Mouse (Mus musculus) forebrain, embryonic 13.5 days (tissue): ENCODE measurements at regions not wholly inside any gene's neighbourhood (a gene's known extent, or its start where the extent isn't known, plus 50 kb on each side); places are given as distances from the start of the nearest gene placed in this dataset.

ENCODE experiments used
- ATAC-seq: fragments of 200-750 bp; cut with Nextera tagmentation; 2 replicates; pipeline ENCODE4 v1.8.0; 2017
- H3K27ac ChIP-seq: fragments of 300-500 bp; sonication (generic); 2 replicates; pipeline ENCODE4 v1.5.1; 2015; ENCODE audit warnings: inconsistent platforms, mild to moderate bottlenecking, moderate library complexity
- H3K27me3 ChIP-seq: fragments of 300-500 bp; sonication (generic); 2 replicates; pipeline ENCODE4 v1.6.1; 2015; ENCODE audit warnings: mild to moderate bottlenecking, inconsistent platforms
- H3K36me3 ChIP-seq: fragments of 300-500 bp; sonication (generic); 2 replicates; pipeline ENCODE4 v1.6.1; 2015; ENCODE audit warnings: mild to moderate bottlenecking, inconsistent platforms; ENCODE audit not compliant: poor library complexity, severe bottlenecking
- H3K4me1 ChIP-seq: fragments of 300-500 bp; sonication (generic); 2 replicates; pipeline ENCODE4 v1.6.1; 2015; ENCODE audit warnings: inconsistent platforms
- H3K4me2 ChIP-seq: fragments of 300-500 bp; sonication (generic); 2 replicates; pipeline ENCODE4 v1.6.1; 2015; ENCODE audit warnings: inconsistent platforms, mild to moderate bottlenecking, moderate library complexity
- H3K4me3 ChIP-seq: fragments of 300-500 bp; sonication (generic); 2 replicates; pipeline ENCODE4 v1.5.1; 2015; ENCODE audit warnings: mild to moderate bottlenecking, inconsistent platforms
- H3K9ac ChIP-seq: fragments of 300-500 bp; sonication (generic); 2 replicates; pipeline ENCODE4 v1.6.1; 2015; ENCODE audit warnings: mild to moderate bottlenecking, inconsistent platforms
- H3K9me3 ChIP-seq: fragments of 300-500 bp; sonication (generic); replicated peaks from 2 replicates; pipeline ENCODE4 v1.6.1; 2016; ENCODE audit warnings: inconsistent platforms
- WGBS: fragments of 180-500 bp; shearing (Covaris S2); methylation state at CpG from one replicate; pipeline ENCODE4 v1.1.7; 2015; 5-methylcytosine and 5-hydroxymethylcytosine counted together

DNA sequence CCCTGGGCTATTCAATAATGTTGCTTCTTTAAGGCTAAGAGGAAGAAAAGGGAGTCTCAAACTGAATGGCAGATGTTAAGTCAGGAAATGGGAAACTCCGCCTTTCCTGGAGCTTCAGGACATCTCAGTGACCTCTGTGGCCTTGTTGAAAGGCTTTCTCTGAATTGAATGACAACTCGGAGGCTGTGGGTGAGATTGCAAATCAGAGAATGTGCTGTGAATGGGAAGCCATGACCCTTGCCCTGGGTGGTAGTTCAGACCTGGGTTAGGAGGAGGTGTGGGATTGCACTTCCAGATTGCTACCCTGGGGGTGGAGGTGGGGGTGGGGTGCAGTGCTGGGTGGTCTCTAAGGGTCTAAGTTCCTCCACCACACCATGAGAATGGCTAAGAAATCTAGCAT, 213.8 kb upstream of the Rbms1 start:
- ATAC-seq = no peak
- Histone ChIP-seq H3K36me3 (no peaks in the 10 kb centered on the region), H3K4me3 (no peak overlapping the region), H3K9ac (no peak overlapping the region), H3K4me2 (no peak overlapping the region), H3K4me1 (no peaks in the 10 kb centered on the region), H3K27ac (no peak overlapping the region), H3K9me3 (no peaks in the 10 kb centered on the region), H3K27me3 (no peaks in the 10 kb centered on the region)
- WGBS = 8% methylated on average over 2 of the region's 2 CpGs

DNA sequence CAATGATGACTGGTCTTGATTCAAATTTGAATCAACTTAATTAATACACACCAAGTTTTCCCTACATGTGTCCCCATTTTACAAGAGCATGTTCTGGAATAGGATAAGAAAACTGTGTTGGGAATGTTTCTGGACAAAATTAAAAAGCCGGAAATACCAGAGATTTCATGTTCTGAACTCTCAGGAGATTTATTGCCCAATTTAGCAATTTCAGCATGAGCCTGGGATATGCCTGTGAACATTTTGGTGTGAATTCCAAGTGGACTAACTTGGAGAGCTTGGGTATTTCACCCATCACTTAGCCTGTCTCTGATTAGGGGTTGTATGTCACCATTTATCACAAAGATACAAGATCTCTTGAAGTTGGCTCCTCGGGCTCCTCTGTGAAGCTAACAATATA, 210.6 kb upstream of the Rbms1 start:
- no peaks in the 10 kb centered on the region for H3K36me3 ChIP-seq
- WGBS = 89% methylated on average over 2 of the region's 2 CpGs

DNA sequence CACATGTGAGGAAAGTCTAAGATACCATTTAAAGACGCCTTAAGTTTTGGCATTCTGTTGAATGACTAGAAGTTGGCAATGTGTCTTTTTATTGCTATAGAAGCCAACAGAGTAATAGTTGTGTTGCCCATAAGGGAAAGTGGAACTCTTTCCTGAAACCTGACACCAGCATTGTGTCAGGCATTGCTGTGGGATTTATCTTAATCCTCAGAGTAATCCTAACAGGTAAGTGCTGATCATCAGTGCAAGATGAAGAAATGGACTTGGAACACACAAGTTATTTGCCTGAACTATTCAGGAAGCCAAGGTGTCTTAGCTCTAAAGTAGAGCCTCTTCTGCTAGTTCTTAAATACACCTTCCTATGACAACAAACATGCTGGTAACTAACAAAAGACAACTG, 198.3 kb upstream of the Rbms1 start:
- Histone ChIP-seq H3K9me3 (no peaks in the 10 kb centered on the region), H3K4me2 (no peak overlapping the region), H3K27me3 (no peaks in the 10 kb centered on the region), H3K4me3 (no peak overlapping the region), H3K4me1 (no peaks in the 10 kb centered on the region), H3K9ac (no peak overlapping the region), H3K27ac (no peak overlapping the region), H3K36me3 (no peaks in the 10 kb centered on the region)
- WGBS = 89% methylated on average over 1 of the region's 1 CpGs
- ATAC-seq = no peak

More for the DNA sequence above, 210.6 kb upstream of the Rbms1 start:
- Histone ChIP-seq H3K4me1 (no peaks in the 10 kb centered on the region), H3K9ac (no peak overlapping the region), H3K4me3 (no peak overlapping the region), H3K9me3 (no peaks in the 10 kb centered on the region), H3K27me3 (no peaks in the 10 kb centered on the region), H3K27ac (no peak overlapping the region), H3K4me2 (no peak overlapping the region)
- ATAC-seq = no peak

DNA sequence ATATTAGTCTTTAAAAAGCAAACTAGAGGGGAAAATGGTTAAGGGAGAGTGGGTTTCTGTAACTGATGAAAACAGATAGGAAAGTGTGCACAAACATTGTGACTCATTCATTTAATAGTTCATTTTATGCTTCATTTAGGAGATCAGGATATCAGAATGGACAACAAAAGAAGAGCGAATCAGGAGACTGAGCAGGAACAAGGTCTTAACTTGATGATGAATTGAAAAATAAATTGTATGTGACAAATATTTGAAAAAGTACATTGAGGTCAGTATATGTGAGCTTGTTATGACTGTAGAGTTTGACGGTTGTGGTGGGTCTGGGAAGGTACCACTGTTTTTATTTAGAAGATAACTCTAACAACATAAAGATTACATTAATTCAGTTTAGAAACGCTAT, 196.8 kb upstream of the Rbms1 start:
- H3K9me3 ChIP-seq = no peaks in the 10 kb centered on the region
- WGBS = 90% methylated on average over 3 of the region's 3 CpGs
- no peaks in the 10 kb centered on the region for H3K27me3 ChIP-seq
- no peak for ATAC-seq
- H3K9ac ChIP-seq = no peak overlapping the region
- no peaks in the 10 kb centered on the region for H3K4me1 ChIP-seq
- no peak overlapping the region for H3K27ac ChIP-seq
- H3K4me3 ChIP-seq = no peak overlapping the region
- H3K36me3 ChIP-seq = no peaks in the 10 kb centered on the region
- H3K4me2 ChIP-seq = no peak overlapping the region

DNA sequence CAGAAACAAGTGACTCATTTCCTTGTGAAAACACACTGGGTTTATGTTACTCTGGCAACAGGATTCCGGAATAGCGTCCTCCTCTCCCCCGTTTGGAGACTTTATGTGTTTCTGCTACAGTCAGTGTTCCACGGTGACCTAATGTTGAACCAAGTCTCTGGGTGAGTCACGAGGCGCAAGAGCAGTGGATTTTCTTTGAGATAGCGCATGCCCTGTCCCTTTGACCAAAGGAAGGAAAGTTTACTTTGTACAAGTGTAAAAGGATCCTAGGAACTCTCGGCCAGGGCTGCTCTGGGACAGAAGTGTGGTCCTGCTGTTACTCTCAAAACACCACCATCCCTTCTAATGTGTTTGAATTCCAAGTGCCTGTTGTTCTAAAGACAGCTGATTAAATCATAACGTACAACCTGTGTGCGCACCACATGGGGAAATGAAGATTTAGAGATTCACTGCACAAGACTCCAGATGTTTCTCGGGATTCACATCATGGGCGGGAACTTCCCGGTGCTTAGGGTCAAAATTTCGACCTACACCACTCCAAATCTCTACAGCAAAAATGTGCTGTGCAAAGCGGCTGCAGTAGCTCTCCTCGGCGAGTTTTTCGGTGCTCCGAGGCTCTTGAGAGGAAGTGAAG, 176.1 kb upstream of the Rbms1 start:
- no peak overlapping the region for H3K4me3 ChIP-seq
- no peak overlapping the region for H3K27ac ChIP-seq
- H3K4me1 ChIP-seq = no peaks in the 10 kb centered on the region
- no peaks in the 10 kb centered on the region for H3K36me3 ChIP-seq
- no peak overlapping the region for H3K9ac ChIP-seq
- no peak overlapping the region for H3K4me2 ChIP-seq
- no peak for ATAC-seq
- no peaks in the 10 kb centered on the region for H3K9me3 ChIP-seq
- no peaks in the 10 kb centered on the region for H3K27me3 ChIP-seq
- WGBS = 73% methylated on average over 19 of the region's 19 CpGs

DNA sequence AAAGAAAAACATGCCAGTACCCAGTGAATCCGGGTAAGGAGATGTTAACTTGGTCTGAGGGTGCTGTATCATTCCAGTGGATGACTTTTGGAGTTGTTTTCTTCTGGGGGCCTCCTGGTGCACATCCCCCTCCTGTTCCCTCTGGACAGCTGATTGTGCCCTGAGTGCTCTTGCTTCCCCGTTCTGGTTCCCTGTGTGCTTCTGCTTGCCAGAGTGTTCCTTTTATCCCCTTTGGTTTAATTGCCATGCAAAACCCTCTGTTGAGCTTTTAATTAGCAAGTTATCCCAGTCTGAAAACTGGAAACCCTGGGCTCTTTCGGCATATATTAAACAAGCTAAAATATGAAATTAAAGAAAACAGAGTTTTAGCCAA, 175.6 kb upstream of the Rbms1 start:
- WGBS = 57% methylated on average over 3 of the region's 3 CpGs
- no peak overlapping the region for H3K4me3 ChIP-seq
- H3K27me3 ChIP-seq = no peaks in the 10 kb centered on the region
- H3K4me1 ChIP-seq = no peaks in the 10 kb centered on the region
- no peak for ATAC-seq
- no peaks in the 10 kb centered on the region for H3K36me3 ChIP-seq
- H3K9ac ChIP-seq = no peak overlapping the region
- H3K9me3 ChIP-seq = no peaks in the 10 kb centered on the region
- H3K27ac ChIP-seq = peak overlapping the region; percentile 14; the same call in 1 of the 2 replicates
- no peak overlapping the region for H3K4me2 ChIP-seq

DNA sequence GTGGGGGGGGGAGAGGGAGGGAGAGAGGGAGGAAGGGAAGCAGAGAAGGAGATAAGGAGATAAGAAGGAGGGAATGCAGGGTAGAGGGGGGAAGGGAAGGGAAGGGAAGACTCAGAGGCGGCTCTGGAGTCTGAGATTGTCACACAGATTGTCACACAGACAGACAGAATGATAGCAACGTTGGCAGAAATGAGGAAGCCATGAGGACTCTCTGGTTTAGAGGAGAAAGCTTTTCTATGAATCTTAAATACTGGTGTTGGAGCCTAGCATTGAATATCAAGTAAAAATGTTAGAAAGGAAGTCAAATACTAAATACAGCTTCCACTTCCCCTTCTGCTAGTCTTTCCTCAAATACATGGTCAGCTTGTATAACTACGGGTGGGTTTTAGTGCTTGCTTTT, 174.4 kb upstream of the Rbms1 start:
- Histone ChIP-seq H3K4me1 (no peaks in the 10 kb centered on the region), H3K9me3 (no peaks in the 10 kb centered on the region), H3K36me3 (no peaks in the 10 kb centered on the region), H3K4me3 (no peak overlapping the region), H3K9ac (no peak overlapping the region), H3K4me2 (no peak overlapping the region), H3K27ac (no peak overlapping the region), H3K27me3 (no peaks in the 10 kb centered on the region)
- no peak for ATAC-seq
- WGBS = 74% methylated on average over 3 of the region's 3 CpGs

DNA sequence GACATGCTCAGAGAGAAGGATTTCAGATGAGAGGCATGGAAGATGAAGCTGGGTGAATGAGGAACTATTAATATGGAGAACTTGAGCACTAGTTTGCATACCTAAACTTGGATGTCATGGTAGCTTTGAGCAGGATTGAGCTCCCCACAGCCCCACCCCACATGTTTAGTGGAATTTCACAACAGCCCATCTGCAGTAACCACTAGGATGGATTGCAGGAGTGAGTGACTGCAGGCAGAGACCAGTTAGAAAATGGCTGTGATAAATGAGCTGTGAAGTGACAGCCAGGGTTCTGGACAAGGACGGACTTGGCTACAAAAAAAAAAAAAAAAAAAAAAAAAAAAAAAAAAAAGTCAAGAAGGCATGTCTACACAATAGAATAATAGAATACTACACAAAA, 173.9 kb upstream of the Rbms1 start:
- no peaks in the 10 kb centered on the region for H3K4me1 ChIP-seq
- 30% methylated on average over 1 of the region's 1 CpGs for WGBS

DNA sequence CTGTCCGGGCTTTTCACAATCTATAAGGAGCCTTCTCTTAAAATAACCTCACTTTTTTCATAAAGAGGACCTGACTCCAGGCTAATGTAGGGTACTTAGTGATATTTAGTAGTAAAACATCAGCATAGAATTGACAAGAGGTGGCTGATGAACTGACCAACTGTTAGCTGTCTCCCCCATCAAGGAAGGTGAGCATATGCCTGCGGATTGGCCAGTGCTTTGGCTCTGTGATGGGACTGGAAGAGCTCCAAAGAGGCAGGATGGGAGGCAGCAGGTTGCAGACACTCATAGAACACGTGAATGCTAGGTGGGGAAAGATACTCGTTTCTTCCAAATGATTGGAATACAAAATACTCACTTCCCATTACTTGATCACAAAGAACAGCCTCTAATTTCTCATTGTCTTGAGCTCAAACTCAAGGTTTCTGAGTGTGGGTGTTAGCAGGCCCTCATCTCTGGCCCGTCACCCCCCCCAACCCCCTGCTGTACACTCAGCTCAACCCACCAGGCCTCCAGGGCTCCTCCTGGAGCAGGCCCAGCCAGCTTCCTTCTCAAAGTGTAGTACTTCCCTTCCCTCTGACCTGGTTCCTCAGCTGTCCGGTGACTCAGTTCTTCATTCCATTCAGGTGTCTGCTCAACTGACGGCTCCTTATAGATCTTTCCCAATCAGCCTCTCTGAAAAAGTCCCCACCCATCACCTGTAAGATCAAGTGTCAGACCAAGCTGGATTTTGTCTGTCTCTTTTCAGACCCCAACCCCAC, 160.2 kb upstream of the Rbms1 start:
- Histone ChIP-seq H3K27ac (no peak overlapping the region), H3K9ac (no peak overlapping the region)
- WGBS = 83% methylated on average over 7 of the region's 7 CpGs

More for the DNA sequence above, 173.9 kb upstream of the Rbms1 start:
- ATAC-seq = no peak
- H3K27ac ChIP-seq = no peak overlapping the region
- no peak overlapping the region for H3K4me3 ChIP-seq
- H3K36me3 ChIP-seq = no peaks in the 10 kb centered on the region
- H3K27me3 ChIP-seq = no peaks in the 10 kb centered on the region
- H3K4me2 ChIP-seq = no peak overlapping the region
- no peak overlapping the region for H3K9ac ChIP-seq
- no peaks in the 10 kb centered on the region for H3K9me3 ChIP-seq

DNA sequence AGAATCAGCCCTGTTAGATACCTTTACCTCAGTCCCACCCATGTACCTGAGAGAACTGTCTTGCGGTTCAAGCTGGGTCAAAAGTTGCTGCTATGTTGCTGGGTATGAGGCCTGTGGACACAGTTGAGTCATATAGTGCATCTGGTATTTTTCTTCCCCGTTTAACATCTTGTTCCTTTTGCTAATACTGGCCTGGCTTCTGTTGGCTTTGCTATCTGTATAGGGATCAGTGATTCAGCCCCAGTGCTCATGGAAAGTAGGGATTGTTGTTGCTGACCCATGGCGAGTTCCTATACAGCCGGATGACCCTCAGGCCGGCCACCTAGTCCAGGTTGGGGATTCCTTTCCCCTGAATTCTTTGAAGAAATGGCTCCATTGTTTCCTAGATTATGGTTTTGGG, 158.3 kb upstream of the Rbms1 start:
- Histone ChIP-seq H3K4me1 (no peaks in the 10 kb centered on the region), H3K9ac (no peak overlapping the region), H3K27me3 (no peaks in the 10 kb centered on the region), H3K4me2 (no peak overlapping the region), H3K27ac (no peak overlapping the region), H3K4me3 (no peak overlapping the region), H3K9me3 (no peaks in the 10 kb centered on the region), H3K36me3 (no peaks in the 10 kb centered on the region)
- no peak for ATAC-seq
- 80% methylated on average over 5 of the region's 5 CpGs for WGBS

More for the DNA sequence above, 160.2 kb upstream of the Rbms1 start:
- Histone ChIP-seq H3K4me3 (no peak overlapping the region), H3K27me3 (no peaks in the 10 kb centered on the region), H3K4me2 (no peak overlapping the region), H3K4me1 (no peaks in the 10 kb centered on the region), H3K9me3 (no peaks in the 10 kb centered on the region), H3K36me3 (no peaks in the 10 kb centered on the region)
- no peak for ATAC-seq

DNA sequence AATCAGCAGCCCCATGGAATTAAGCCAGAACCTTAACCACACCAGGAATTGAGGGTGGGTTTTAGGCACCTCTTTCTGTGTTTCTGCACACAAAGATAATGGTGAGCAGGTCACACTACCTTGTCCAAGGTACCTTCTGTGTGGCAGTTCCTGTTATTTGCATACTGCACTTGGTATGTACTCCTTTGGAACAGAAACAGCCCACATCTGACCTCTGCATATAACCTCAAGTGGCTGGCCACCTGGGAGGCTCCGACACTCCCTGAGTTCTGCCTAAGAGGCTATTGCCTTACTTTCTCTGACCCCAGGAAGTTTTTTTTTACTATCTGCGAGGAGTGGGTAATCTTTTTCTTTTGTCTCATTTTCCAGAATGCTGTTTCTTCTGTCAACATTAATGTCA, 151.6 kb upstream of the Rbms1 start:
- H3K4me2 ChIP-seq = no peak overlapping the region
- H3K4me1 ChIP-seq = no peaks in the 10 kb centered on the region
- no peak overlapping the region for H3K4me3 ChIP-seq
- no peak overlapping the region for H3K9ac ChIP-seq
- H3K9me3 ChIP-seq = no peaks in the 10 kb centered on the region
- no peaks in the 10 kb centered on the region for H3K36me3 ChIP-seq
- ATAC-seq = no peak
- no peak overlapping the region for H3K27ac ChIP-seq
- 63% methylated on average over 2 of the region's 2 CpGs for WGBS
- H3K27me3 ChIP-seq = no peaks in the 10 kb centered on the region

DNA sequence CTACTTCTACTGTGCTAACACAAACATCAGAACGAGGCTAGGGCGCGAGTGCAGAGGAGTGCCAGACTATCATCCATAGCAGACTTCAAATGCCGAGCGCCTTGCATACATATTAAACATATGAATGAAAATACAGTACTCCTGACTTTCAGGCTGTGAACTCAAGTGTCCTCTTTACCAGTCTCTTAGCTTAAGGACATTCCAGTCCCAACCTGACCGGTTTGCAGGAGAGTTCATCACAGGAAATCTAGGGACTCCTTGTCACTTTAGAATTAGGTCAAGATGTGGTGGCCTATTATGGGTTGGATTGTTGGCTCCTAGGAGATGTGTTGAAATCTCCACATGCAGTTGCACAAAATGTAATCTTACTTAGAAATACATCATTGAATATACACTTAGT, 150.9 kb upstream of the Rbms1 start:
- no peak overlapping the region for H3K9ac ChIP-seq
- H3K27ac ChIP-seq = no peak overlapping the region
- no peaks in the 10 kb centered on the region for H3K4me1 ChIP-seq
- no peak overlapping the region for H3K4me2 ChIP-seq
- no peaks in the 10 kb centered on the region for H3K36me3 ChIP-seq
- no peaks in the 10 kb centered on the region for H3K9me3 ChIP-seq
- 79% methylated on average over 6 of the region's 6 CpGs for WGBS
- H3K4me3 ChIP-seq = no peak overlapping the region
- ATAC-seq = no peak
- H3K27me3 ChIP-seq = no peaks in the 10 kb centered on the region

DNA sequence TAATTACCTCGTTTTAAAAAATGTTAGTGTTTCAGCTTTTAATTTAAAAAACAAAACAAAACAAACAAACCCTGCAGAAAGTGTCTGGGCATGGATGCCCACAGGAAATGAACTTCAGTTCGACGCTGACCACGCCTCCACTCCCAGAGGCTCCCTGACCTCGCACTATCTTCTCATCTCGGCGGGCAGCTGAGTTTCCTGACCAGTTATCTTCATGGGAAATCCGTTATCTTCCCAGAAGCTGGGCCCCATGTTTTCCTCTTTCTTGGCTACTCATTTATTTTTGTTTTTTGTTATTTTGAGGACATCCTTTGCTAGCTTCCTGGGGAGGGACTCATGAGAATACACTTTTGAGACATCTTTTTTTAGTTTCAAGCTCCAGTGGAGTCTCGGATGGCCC, 147.6 kb upstream of the Rbms1 start:
- H3K36me3 ChIP-seq = no peaks in the 10 kb centered on the region
- no peak overlapping the region for H3K27ac ChIP-seq
- H3K4me3 ChIP-seq = no peak overlapping the region
- no peaks in the 10 kb centered on the region for H3K4me1 ChIP-seq
- H3K9ac ChIP-seq = no peak overlapping the region
- no peaks in the 10 kb centered on the region for H3K9me3 ChIP-seq
- 81% methylated on average over 9 of the region's 9 CpGs for WGBS
- no peak overlapping the region for H3K4me2 ChIP-seq
- no peaks in the 10 kb centered on the region for H3K27me3 ChIP-seq
- no peak for ATAC-seq
